Mouse (Mus musculus) lung, adult 2 months (tissue): ENCODE measurements around the gene Myo15.

Experiments
- CTCF ChIP-seq: fragments of 200-500 bp; IDR thresholded peaks from 2 replicates; pipeline ENCODE4 v1.5.1; 2011; ENCODE audit warnings: mild to moderate bottlenecking, low read length, control low read depth; ENCODE audit not compliant: insufficient read depth
- POLR2A ChIP-seq: fragments of 200-500 bp; IDR thresholded peaks from 2 replicates; pipeline ENCODE4 v1.6.1; 2011; ENCODE audit warnings: low read depth, mild to moderate bottlenecking, control low read depth, low read length, borderline replicate concordance; ENCODE audit errors: extremely low read depth

DNA sequence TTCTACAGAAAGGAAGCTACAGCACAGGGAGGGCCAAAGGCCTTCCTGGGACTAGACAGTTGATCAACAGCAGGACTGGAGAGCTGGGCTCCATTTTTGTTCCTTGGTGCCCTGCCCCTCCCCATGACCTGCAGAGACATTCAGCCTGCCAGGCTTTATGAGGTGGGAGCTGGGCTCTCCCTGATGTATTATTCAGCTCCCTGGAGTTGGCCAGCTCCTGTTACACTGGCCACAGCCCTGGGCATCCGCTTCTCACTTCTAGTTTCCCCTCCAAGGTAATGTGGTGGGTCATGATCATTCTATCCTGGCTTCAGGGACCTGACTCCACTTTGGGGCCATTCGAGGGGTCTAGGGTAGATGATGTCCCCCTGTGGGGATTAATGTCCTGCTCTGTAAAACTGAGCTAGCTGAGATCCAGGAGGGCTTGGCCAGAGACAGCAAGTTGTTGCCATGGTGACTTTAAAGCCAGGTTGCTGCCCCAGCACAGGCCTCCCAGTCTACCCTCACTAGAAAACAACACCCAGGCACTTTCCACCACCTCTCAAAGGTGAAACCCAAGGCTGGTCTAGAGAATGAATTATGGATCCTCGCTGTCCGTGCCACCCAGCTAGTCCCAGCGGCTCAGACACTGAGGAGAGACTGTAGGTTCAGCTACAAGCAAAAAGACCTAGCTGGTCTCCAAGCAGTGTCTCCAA, 6.7 kb downstream of the Myo15 start:
- TF ChIP-seq CTCF (no peak), POLR2A (no peak)
